Mouse (Mus musculus): ENCODE measurements around the gene F830045P16Rik. TPM values are rescaled to one million over a fixed set of nuclear protein-coding genes. Genes with fewer than 3 reads are reported as not detected.
A peak's percentile ranks its signal among the peaks of the same experiment; 100 is the strongest.
"Not testable (repeated sequence)": the region's sequence is repeated elsewhere in the genome, so short reads cannot be mapped to it uniquely, and the experiment has no call there.

Gene F830045P16Rik
- polyA plus RNA-seq, 1 experiment from 2014 or later, result 0.55 TPM

DNA sequence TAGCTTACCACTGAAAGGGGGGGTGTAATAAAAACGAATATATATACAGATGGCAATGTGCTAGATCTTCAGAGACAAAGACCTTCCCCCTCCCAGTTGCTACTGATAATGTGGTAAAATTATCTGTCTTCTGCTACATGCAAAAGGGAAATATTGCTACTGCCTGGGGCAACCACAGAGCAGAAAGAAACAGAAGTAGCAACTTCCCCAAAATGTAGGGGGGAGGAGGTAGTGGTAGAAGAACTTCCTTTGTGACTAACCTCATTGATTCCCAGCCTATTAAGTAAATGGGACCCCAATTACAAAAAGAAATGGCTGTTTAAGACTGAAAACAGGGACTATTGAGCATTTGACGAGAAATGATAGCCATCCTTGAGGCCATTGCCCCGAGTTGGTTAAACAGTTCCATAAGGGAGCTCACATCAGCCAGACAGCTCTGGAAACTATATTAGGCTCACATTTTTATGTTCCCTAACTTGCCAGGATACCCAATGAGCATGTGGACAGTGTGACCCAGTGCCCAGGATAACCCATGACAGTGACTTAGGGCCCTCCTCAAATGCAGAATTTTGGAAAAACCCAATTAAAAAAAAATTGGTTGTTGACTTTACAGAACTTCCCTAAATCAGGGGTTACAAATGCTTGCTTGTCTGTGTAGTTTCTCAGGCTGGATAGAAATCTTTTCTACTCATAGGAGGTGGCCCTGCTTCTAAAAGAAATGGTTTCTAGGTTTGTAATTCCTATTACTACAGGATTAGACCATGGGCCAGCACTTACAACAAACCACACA is 46.7 kb downstream of the F830045P16Rik start:
- WGBS (ENCODE audit: missing documents), result 0% methylated on average over 2 of the region's 3 CpGs
- Histone ChIP-seq H3K4me3 (ENCODE audit: inconsistent target) (no peak overlapping the region), H3K27ac (peak overlapping the region; percentile 99)

DNA sequence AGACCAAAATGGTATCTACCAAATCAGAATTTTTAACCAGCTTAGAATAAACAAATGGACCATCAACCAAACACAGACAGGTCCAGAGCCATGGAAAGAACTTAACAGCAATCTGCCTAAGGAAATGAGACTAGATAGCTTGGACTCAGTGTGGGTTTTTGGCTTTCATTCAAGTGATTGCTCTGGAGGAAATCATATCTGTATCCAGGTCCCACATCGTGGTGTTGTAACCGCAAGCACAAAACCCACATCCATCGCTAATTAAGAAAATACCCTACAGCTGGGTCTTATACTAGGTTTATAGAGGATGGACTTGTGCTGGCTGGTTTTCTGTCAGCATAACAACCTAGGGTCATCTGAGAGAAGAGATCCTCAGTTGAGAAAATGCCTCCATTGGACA is 53.3 kb downstream of the F830045P16Rik start:
- no peaks in the 10 kb centered on the region for H3K79me2 ChIP-seq (ENCODE audit: inconsistent target)
- no peak overlapping the region for H3K4me3 ChIP-seq (ENCODE audit: inconsistent target)
- H3K36me3 ChIP-seq (ENCODE audit: inconsistent target), result no peaks in the 10 kb centered on the region
- WGBS (ENCODE audit: missing documents), result 38% methylated on average over 3 of the region's 3 CpGs
- no peak overlapping the region for H3K27ac ChIP-seq

More for the DNA sequence above, 46.7 kb downstream of the F830045P16Rik start:
- Histone ChIP-seq H3K36me3 (ENCODE audit: inconsistent target) (no peaks in the 10 kb centered on the region), H3K79me2 (ENCODE audit: inconsistent target) (no peaks in the 10 kb centered on the region)

GRCm38 (mm10) chr2:129471905-129472304 is 64.5 kb downstream of the F830045P16Rik start:
- H3K36me3 ChIP-seq (ENCODE audit: inconsistent target), result no peaks in the 10 kb centered on the region
- no peak overlapping the region for H3K27ac ChIP-seq
- 9% methylated on average over 5 of the region's 5 CpGs for WGBS (ENCODE audit: missing documents)
- H3K79me2 ChIP-seq (ENCODE audit: inconsistent target), result no peaks in the 10 kb centered on the region
- no peak overlapping the region for H3K4me3 ChIP-seq (ENCODE audit: inconsistent target)

GRCm38 (mm10) chr2:129470839-129471238 is 65.6 kb downstream of the F830045P16Rik start:
- H3K4me3 ChIP-seq (ENCODE audit: inconsistent target), result no peak overlapping the region
- no peaks in the 10 kb centered on the region for H3K36me3 ChIP-seq (ENCODE audit: inconsistent target)
- no peak overlapping the region for H3K27ac ChIP-seq
- 93% methylated on average over 2 of the region's 2 CpGs for WGBS (ENCODE audit: missing documents)
- H3K79me2 ChIP-seq (ENCODE audit: inconsistent target), result no peaks in the 10 kb centered on the region

- not testable (repeated sequence) for H3K4me3 ChIP-seq (ENCODE audit: inconsistent target)
- 75% methylated on average over 1 of the region's 1 CpGs for WGBS (ENCODE audit: missing documents)
Measured at GRCm38 (mm10) chr2:129438772-129439171, 97.6 kb downstream of the F830045P16Rik start.

DNA sequence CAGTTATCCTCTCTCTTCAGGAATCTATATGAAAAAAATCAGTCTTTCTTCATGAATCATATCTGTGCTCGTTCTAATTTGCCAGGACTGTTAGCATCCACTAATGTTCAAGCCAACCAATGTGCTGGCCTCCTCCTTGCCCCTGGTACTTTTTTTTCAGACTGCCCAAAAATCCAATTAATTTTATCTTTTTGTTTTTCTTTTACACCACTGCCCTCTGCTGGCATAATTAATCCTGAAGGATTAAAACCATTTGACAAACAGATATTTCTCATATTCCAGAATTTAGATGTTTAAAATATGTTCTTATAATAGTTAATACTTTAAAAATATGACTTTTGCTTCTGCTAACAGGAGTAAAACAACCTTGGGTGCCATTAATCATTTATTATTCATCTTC is 101.2 kb downstream of the F830045P16Rik start:
- Histone ChIP-seq H3K36me3 (ENCODE audit: inconsistent target) (no peaks in the 10 kb centered on the region), H3K27ac (no peak overlapping the region), H3K4me3 (ENCODE audit: inconsistent target) (no peak overlapping the region), H3K79me2 (ENCODE audit: inconsistent target) (no peaks in the 10 kb centered on the region)
- 83% methylated on average over 1 of the region's 1 CpGs for WGBS (ENCODE audit: missing documents)

More at GRCm38 (mm10) chr2:129438772-129439171, 97.6 kb downstream of the F830045P16Rik start:
- not testable (repeated sequence) for H3K79me2 ChIP-seq (ENCODE audit: inconsistent target); H3K36me3 ChIP-seq (ENCODE audit: inconsistent target); H3K27ac ChIP-seq

- H3K27ac ChIP-seq, result no peak overlapping the region
- no peak overlapping the region for H3K4me3 ChIP-seq (ENCODE audit: inconsistent target)
- WGBS (ENCODE audit: missing documents), result 84% methylated on average over 3 of the region's 3 CpGs
- no peaks in the 10 kb centered on the region for H3K36me3 ChIP-seq (ENCODE audit: inconsistent target)
- no peaks in the 10 kb centered on the region for H3K79me2 ChIP-seq (ENCODE audit: inconsistent target)
Measured at GRCm38 (mm10) chr2:129423741-129424140, 112.7 kb downstream of the F830045P16Rik start.

- no peak overlapping the region for H3K4me3 ChIP-seq (ENCODE audit: inconsistent target)
- 79% methylated on average over 10 of the region's 10 CpGs for WGBS (ENCODE audit: missing documents)
- no peaks in the 10 kb centered on the region for H3K36me3 ChIP-seq (ENCODE audit: inconsistent target)
- no peak overlapping the region for H3K27ac ChIP-seq
- no peaks in the 10 kb centered on the region for H3K79me2 ChIP-seq (ENCODE audit: inconsistent target)
Measured at GRCm38 (mm10) chr2:129420897-129421561, 115.4 kb downstream of the F830045P16Rik start.

- H3K27ac ChIP-seq, result no peak overlapping the region
- H3K79me2 ChIP-seq (ENCODE audit: inconsistent target), result no peaks in the 10 kb centered on the region
- H3K4me3 ChIP-seq (ENCODE audit: inconsistent target), result no peak overlapping the region
- 96% methylated on average over 3 of the region's 3 CpGs for WGBS (ENCODE audit: missing documents)
- no peaks in the 10 kb centered on the region for H3K36me3 ChIP-seq (ENCODE audit: inconsistent target)
Measured at GRCm38 (mm10) chr2:129419361-129419880, 117.0 kb downstream of the F830045P16Rik start.

- Histone ChIP-seq H3K79me2 (ENCODE audit: inconsistent target) (no peaks in the 10 kb centered on the region), H3K4me3 (ENCODE audit: inconsistent target) (no peak overlapping the region), H3K36me3 (ENCODE audit: inconsistent target) (no peaks in the 10 kb centered on the region), H3K27ac (no peak overlapping the region)
- WGBS (ENCODE audit: missing documents), result 85% methylated on average over 3 of the region's 3 CpGs
Measured at GRCm38 (mm10) chr2:129414593-129414992, 121.8 kb downstream of the F830045P16Rik start.

DNA sequence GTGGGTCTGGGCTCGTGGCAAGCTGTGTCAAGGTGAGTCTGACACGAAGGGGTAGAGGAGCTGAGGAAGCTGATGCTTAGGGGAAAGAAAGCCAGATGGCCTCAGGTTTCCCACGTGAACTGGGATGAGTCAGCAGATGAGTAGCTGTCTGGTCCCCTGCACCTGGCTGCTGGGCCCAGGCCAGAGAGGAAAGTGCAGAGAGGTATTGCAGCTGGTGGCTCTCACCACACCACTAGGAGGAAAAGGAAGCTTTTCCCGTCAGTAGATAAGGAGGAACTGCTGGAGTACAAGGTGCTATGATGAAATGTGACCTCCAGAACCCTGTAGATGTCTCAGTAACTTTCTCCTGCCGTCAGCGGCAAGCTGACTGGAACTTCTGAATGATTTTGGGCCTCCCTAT is 122.9 kb downstream of the F830045P16Rik start:
- 18% methylated on average over 6 of the region's 6 CpGs for WGBS (ENCODE audit: missing documents)
- H3K79me2 ChIP-seq (ENCODE audit: inconsistent target), result no peaks in the 10 kb centered on the region
- no peak overlapping the region for H3K4me3 ChIP-seq (ENCODE audit: inconsistent target)
- H3K36me3 ChIP-seq (ENCODE audit: inconsistent target), result no peaks in the 10 kb centered on the region
- no peak overlapping the region for H3K27ac ChIP-seq

- no peaks in the 10 kb centered on the region for H3K36me3 ChIP-seq (ENCODE audit: inconsistent target)
- H3K4me3 ChIP-seq (ENCODE audit: inconsistent target), result no peak overlapping the region
- WGBS (ENCODE audit: missing documents), result 92% methylated on average over 3 of the region's 3 CpGs
- no peak overlapping the region for H3K27ac ChIP-seq
- H3K79me2 ChIP-seq (ENCODE audit: inconsistent target), result no peaks in the 10 kb centered on the region
Measured at GRCm38 (mm10) chr2:129411651-129412050, 124.8 kb downstream of the F830045P16Rik start.

GRCm38 (mm10) chr2:129410344-129410743 is 126.1 kb downstream of the F830045P16Rik start:
- WGBS (ENCODE audit: missing documents), result 53% methylated on average over 7 of the region's 7 CpGs
- no peaks in the 10 kb centered on the region for H3K36me3 ChIP-seq (ENCODE audit: inconsistent target)
- H3K79me2 ChIP-seq (ENCODE audit: inconsistent target), result no peaks in the 10 kb centered on the region
- no peak overlapping the region for H3K4me3 ChIP-seq (ENCODE audit: inconsistent target)
- no peak overlapping the region for H3K27ac ChIP-seq

DNA sequence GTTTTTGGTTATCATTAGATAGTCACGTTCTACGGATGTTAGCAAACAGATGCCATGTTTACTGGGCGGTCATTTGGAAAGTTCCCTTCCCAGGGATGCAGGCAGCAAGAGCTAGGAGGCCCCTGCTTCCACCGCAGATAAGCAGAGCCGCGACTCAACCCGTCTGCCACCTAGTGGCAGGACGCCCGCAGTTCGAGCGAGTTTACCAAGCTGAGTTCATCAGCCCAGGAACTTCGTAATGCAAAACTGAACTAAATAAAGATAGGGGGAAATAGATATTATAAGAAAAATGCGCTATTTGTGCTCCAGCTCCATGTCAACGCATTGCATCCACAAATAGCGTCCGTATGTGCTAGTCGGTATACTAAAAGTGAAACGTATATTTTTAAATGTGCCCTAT is 127.9 kb downstream of the F830045P16Rik start:
- 20% methylated on average over 18 of the region's 18 CpGs for WGBS (ENCODE audit: missing documents)
- Histone ChIP-seq H3K79me2 (ENCODE audit: inconsistent target) (no peaks in the 10 kb centered on the region), H3K27ac (no peak overlapping the region), H3K4me3 (ENCODE audit: inconsistent target) (no peak overlapping the region), H3K36me3 (ENCODE audit: inconsistent target) (no peaks in the 10 kb centered on the region)

Data from macrophage (primary cell).